Mouse (Mus musculus) stomach, embryonic 16.5 days (tissue): ENCODE measurements around the gene Smug1. TPM values are rescaled to one million over a fixed set of nuclear protein-coding genes. Genes with fewer than 3 reads are reported as not detected.

Experiments used
- ATAC-seq: fragments of 200-750 bp; cut with Nextera tagmentation; 2 replicates; pipeline ENCODE4 v1.8.0; 2017; ENCODE audit warnings: moderate number of reproducible peaks, moderate TSS enrichment; ENCODE audit not compliant: insufficient read depth, low FRiP score
- H3K27ac ChIP-seq: fragments of 300-500 bp; sonication (generic); 2 replicates; pipeline ENCODE4 v1.5.1; 2014; ENCODE audit warnings: low read length
- H3K27me3 ChIP-seq: fragments of 300-500 bp; sonication (generic); 2 replicates; pipeline ENCODE4 v1.6.1; 2014; ENCODE audit warnings: low read length, control low read depth, mixed read lengths; ENCODE audit not compliant: control insufficient read depth, insufficient read depth
- H3K36me3 ChIP-seq: fragments of 300-500 bp; sonication (generic); 2 replicates; pipeline ENCODE4 v1.6.1; 2014; ENCODE audit warnings: low read length; ENCODE audit not compliant: control insufficient read depth, insufficient read depth
- H3K4me1 ChIP-seq: fragments of 300-500 bp; sonication (generic); 2 replicates; pipeline ENCODE4 v1.6.1; 2014; ENCODE audit warnings: low read length, control low read depth, mixed read lengths; ENCODE audit not compliant: control insufficient read depth, insufficient read depth
- H3K4me2 ChIP-seq: fragments of 300-500 bp; sonication (generic); 2 replicates; pipeline ENCODE4 v1.6.1; 2014; ENCODE audit warnings: low read depth, low read length, mixed read lengths
- H3K4me3 ChIP-seq: fragments of 300-500 bp; sonication (generic); replicated peaks from 2 replicates; pipeline ENCODE4 v1.5.1; 2014; ENCODE audit warnings: mild to moderate bottlenecking, low read length
- H3K9ac ChIP-seq: fragments of 300-500 bp; sonication (generic); 2 replicates; pipeline ENCODE4 v1.6.1; 2014; ENCODE audit warnings: low read length
- H3K9me3 ChIP-seq: fragments of 300-500 bp; sonication (generic); replicated peaks from 2 replicates; pipeline ENCODE4 v1.6.1; 2016; ENCODE audit warnings: low read length, control low read depth; ENCODE audit not compliant: control insufficient read depth
- WGBS: fragments of 180-500 bp; shearing (Covaris S2); extraction: QIAGEN DNeasy Blood & Tissue Kit; methylation state at CpG from one replicate; pipeline ENCODE4 v1.1.7; 2014; 5-methylcytosine and 5-hydroxymethylcytosine counted together
- polyA plus RNA-seq: library from polyadenylated mRNA; unstranded; fragments of >200 nt; fragmentation: Nextera tagmentation; extraction: Ambion mirVana; gene quantifications from 2 replicates; pipeline ENCODE4 v1.2.1, GENCODE M21; 2015

Gene Smug1
- polyA plus RNA-seq, 1 experiment from 2014 or later = 20.1 TPM

DNA sequence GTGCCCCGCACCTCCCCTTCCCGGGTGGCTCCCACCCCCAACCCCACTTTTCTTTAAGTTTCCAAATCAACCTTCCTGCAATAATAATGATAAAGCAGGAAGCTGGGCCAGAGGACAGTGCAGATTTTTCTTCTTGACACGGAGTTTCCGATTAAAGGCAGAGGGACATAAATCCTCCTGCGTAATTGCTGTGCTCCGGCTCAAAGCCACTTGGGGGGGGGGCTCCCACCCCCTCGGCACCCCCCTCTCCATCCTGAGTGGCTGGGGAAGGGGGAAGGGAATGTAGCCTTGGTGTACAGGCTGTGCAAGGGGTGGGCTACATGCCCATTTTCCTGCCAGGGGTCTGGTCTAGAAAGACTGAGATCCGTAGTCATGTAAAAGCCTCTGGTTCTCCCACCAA is 43.5 kb downstream of the Smug1 start:
- 35% methylated on average over 8 of the region's 8 CpGs for WGBS
- H3K4me2 ChIP-seq = no peak overlapping the region
- no peak overlapping the region for H3K9ac ChIP-seq
- H3K4me1 ChIP-seq = peaks cover 27% of the 10 kb centered on the region
- no peaks in the 10 kb centered on the region for H3K36me3 ChIP-seq
- no peak overlapping the region for H3K4me3 ChIP-seq
- H3K27me3 ChIP-seq = no peaks in the 10 kb centered on the region
- no peak overlapping the region for H3K27ac ChIP-seq
- H3K9me3 ChIP-seq = no peaks in the 10 kb centered on the region
- ATAC-seq = no peak

DNA sequence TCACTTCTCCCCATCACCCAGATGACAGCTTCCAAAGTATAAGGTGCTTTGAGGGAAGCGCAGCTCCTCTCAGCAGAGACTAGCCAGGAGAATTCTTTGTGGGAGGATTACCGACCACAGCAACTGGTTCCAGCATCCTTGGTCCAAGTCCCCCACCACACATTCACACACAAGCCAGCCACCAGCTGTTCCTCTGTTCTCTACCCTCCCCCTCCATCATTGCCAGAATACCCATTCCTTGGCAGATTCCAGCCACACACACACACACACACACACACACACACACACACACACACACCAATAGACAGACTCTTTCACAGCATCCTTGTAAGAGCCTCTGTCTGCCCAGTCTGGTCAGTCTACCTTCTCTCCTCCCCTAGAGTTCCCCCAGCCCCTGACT is 44.5 kb downstream of the Smug1 start:
- H3K4me3 ChIP-seq = no peak overlapping the region
- no peaks in the 10 kb centered on the region for H3K9me3 ChIP-seq
- ATAC-seq = no peak
- no peaks in the 10 kb centered on the region for H3K36me3 ChIP-seq
- H3K4me2 ChIP-seq = no peak overlapping the region
- H3K9ac ChIP-seq = no peak overlapping the region
- H3K27me3 ChIP-seq = no peaks in the 10 kb centered on the region
- H3K4me1 ChIP-seq = peaks cover 21% of the 10 kb centered on the region
- H3K27ac ChIP-seq = no peak overlapping the region
- WGBS = 41% methylated on average over 2 of the region's 2 CpGs

GRCm38 (mm10) chr15:103121416-103121815 is 45.5 kb downstream of the Smug1 start:
- WGBS = 42% methylated on average over 5 of the region's 5 CpGs

DNA sequence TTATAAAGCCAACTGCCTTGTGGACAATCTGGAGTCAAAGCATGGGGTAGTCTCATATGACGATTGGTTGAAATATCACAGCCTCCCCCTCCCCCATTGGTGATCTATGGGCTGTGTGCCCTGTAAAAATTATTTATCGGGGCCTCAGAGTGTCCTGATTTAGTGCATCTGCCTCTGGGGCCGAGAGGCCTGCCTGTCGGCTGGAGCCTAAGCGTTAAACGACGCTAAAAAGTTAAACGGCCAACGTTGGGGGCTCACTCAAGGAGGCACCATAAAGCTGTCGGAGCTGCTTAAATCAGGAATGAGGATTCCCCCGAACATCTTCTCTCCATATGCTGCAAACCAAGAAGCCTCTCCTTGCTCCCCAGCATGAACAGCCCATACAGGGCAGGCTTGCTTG is 46.3 kb downstream of the Smug1 start:
- Histone ChIP-seq H3K9ac (no peak overlapping the region), H3K27me3 (no peaks in the 10 kb centered on the region), H3K4me2 (no peak overlapping the region), H3K4me3 (no peak overlapping the region), H3K9me3 (no peaks in the 10 kb centered on the region), H3K4me1 (peaks cover 25% of the 10 kb centered on the region), H3K36me3 (no peaks in the 10 kb centered on the region), H3K27ac (no peak overlapping the region)
- WGBS = 50% methylated on average over 11 of the region's 11 CpGs
- ATAC-seq = no peak

More at GRCm38 (mm10) chr15:103121416-103121815, 45.5 kb downstream of the Smug1 start:
- 0 out of 2 replicates have a peak, but pooled peaks have one; percentile 26 for ATAC-seq
- H3K27me3 ChIP-seq = no peaks in the 10 kb centered on the region
- peaks cover 23% of the 10 kb centered on the region for H3K4me1 ChIP-seq
- H3K4me2 ChIP-seq = no peak overlapping the region
- H3K27ac ChIP-seq = no peak overlapping the region
- H3K4me3 ChIP-seq = no peak overlapping the region
- H3K36me3 ChIP-seq = no peaks in the 10 kb centered on the region
- no peak overlapping the region for H3K9ac ChIP-seq
- no peaks in the 10 kb centered on the region for H3K9me3 ChIP-seq

DNA sequence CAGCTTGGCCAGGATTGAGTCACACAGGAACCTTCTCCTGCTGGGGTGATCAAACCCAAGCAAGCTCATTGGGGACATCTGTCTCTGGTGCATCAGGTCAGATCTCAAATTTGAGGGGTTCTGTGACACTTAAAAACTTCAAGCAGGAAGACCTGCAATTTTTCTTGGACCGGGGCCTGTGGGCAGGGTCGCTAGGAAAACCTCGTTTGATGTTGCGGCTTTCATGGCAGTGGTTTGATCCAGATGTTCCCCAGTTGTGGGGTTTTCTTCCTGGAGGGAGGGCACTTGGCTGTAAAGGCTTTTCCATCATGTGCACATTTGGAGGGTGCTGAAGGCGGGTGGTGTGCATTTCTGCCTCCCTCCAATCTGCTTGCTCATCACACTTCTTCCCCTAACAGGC is 51.2 kb downstream of the Smug1 start:
- H3K4me2 ChIP-seq = peak overlapping the region; percentile 9; the same call in 1 of the 2 replicates
- H3K4me3 ChIP-seq = no peak overlapping the region
- peaks cover 26% of the 10 kb centered on the region for H3K4me1 ChIP-seq
- peak overlapping the region; percentile 53 for H3K27ac ChIP-seq
- no peak for ATAC-seq
- peak overlapping the region; percentile 49; the same call in 1 of the 2 replicates for H3K9ac ChIP-seq
- no peaks in the 10 kb centered on the region for H3K9me3 ChIP-seq
- no peaks in the 10 kb centered on the region for H3K36me3 ChIP-seq
- 45% methylated on average over 5 of the region's 5 CpGs for WGBS
- H3K27me3 ChIP-seq = no peaks in the 10 kb centered on the region

- Histone ChIP-seq H3K4me1 (peaks cover 26% of the 10 kb centered on the region), H3K4me3 (no peak overlapping the region), H3K27ac (peak overlapping the region; percentile 53), H3K9me3 (no peaks in the 10 kb centered on the region), H3K27me3 (no peaks in the 10 kb centered on the region), H3K36me3 (no peaks in the 10 kb centered on the region), H3K9ac (peak overlapping the region; percentile 49; the same call in 1 of the 2 replicates), H3K4me2 (peak overlapping the region; percentile 9; the same call in 1 of the 2 replicates)
- 3% methylated on average over 9 of the region's 9 CpGs for WGBS
- peak; percentile 79; the same call in 1 of the 2 replicates for ATAC-seq
These were observed 51.6 kb downstream of the Smug1 start for GRCm38 (mm10) chr15:103115256-103115655.

DNA sequence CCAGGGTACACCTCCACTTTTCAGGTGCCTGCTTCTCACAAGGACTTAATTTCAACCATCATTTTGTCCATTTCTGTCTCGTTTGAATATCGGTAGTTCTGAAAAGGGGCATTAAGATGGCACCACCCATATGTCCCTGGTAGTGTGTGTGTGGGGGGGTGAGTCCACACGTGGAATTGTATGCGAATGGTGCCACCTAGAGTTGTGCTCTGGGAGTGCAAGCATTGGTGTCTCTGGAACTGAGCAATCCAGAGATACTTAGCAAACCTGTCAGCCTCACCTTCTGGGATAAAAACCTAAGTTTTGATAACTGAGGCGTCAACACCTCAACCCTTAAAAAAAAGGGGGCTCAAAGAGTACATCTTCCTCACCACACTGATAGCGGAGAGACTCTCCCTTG is 53.8 kb downstream of the Smug1 start:
- Histone ChIP-seq H3K4me2 (no peak overlapping the region), H3K4me3 (no peak overlapping the region), H3K9me3 (no peaks in the 10 kb centered on the region), H3K27ac (no peak overlapping the region), H3K9ac (no peak overlapping the region), H3K36me3 (no peaks in the 10 kb centered on the region), H3K27me3 (no peaks in the 10 kb centered on the region), H3K4me1 (peaks cover 37% of the 10 kb centered on the region)
- WGBS = 78% methylated on average over 6 of the region's 6 CpGs
- ATAC-seq = no peak

- H3K4me2 ChIP-seq = no peak overlapping the region
- peak overlapping the region; percentile 34; the same call in 1 of the 2 replicates for H3K27ac ChIP-seq
- H3K9ac ChIP-seq = no peak overlapping the region
- ATAC-seq = no peak
- H3K36me3 ChIP-seq = no peaks in the 10 kb centered on the region
- H3K4me3 ChIP-seq = no peak overlapping the region
- WGBS = 41% methylated on average over 2 of the region's 2 CpGs
- H3K27me3 ChIP-seq = no peaks in the 10 kb centered on the region
- no peaks in the 10 kb centered on the region for H3K9me3 ChIP-seq
- H3K4me1 ChIP-seq = peaks cover 41% of the 10 kb centered on the region
These were observed 54.6 kb downstream of the Smug1 start for GRCm38 (mm10) chr15:103112309-103112708.

DNA sequence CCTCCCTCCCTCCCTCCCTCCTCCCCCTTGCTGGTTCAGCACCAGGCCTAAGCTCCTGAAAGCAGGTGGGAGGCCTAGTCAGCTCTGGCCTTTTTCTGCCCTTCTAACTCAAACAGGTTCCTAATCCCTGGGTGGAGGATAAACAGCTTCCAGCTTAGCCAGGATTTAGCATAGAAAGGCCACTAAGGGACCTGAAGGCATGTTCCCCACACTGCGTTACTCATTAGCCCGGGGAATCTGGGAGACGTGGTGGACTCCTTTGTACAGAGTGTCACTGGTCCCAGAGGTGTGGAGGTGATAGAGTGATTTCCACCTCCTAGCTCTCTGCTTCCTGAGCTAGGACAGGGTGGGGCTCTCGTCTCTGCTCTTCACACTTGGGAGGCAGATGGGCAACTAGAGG is 57.0 kb downstream of the Smug1 start:
- peak; percentile 83 for ATAC-seq

More for the DNA sequence above, 57.0 kb downstream of the Smug1 start:
- peaks cover 25% of the 10 kb centered on the region for H3K4me1 ChIP-seq
- H3K27me3 ChIP-seq = no peaks in the 10 kb centered on the region; the same call in 1 of the 2 replicates
- WGBS = 38% methylated on average over 4 of the region's 4 CpGs
- peak overlapping the region; percentile 84 for H3K27ac ChIP-seq
- no peak overlapping the region for H3K4me2 ChIP-seq
- no peaks in the 10 kb centered on the region for H3K9me3 ChIP-seq
- H3K9ac ChIP-seq = no peak overlapping the region
- H3K36me3 ChIP-seq = no peaks in the 10 kb centered on the region
- no peak overlapping the region for H3K4me3 ChIP-seq
